Mouse (Mus musculus) spleen, adult 18-20 months (tissue): ENCODE results near the gene Dcun1d2.

Experiments
- DNase-seq, 2 experiments: peaks; one replicate each; pipeline ENCODE4 v3.0.0; 2022; ENCODE audit warnings: mixed read lengths in 2 of 2

The Dcun1d2 gene

GRCm38 (mm10) chr8:13253413-13253812 is 34.5 kb downstream of the Dcun1d2 start:
- DNase-seq: no peak

- DNase-seq: no peak
These were observed 35.1 kb downstream of the Dcun1d2 start for GRCm38 (mm10) chr8:13252837-13253236.

- DNase-seq: no peak
These were observed 43.5 kb downstream of the Dcun1d2 start for GRCm38 (mm10) chr8:13244343-13244880.

GRCm38 (mm10) chr8:13242985-13243870 is 44.7 kb downstream of the Dcun1d2 start:
- no peak for DNase-seq

- no peak for DNase-seq
These were observed 47.2 kb downstream of the Dcun1d2 start for GRCm38 (mm10) chr8:13240691-13241090.

GRCm38 (mm10) chr8:13240055-13240454 is 47.9 kb downstream of the Dcun1d2 start:
- DNase-seq: no peak

- DNase-seq: no peak
These were observed 53.1 kb downstream of the Dcun1d2 start for GRCm38 (mm10) chr8:13234803-13235202.

- no peak for DNase-seq
These were observed 57.5 kb downstream of the Dcun1d2 start for GRCm38 (mm10) chr8:13230471-13230870.

GRCm38 (mm10) chr8:13229802-13230201 is 58.1 kb downstream of the Dcun1d2 start:
- DNase-seq: no peak

GRCm38 (mm10) chr8:13228923-13229610 is 58.9 kb downstream of the Dcun1d2 start:
- DNase-seq: no peak

- DNase-seq: no peak
These were observed 60.7 kb downstream of the Dcun1d2 start for GRCm38 (mm10) chr8:13227184-13227583.

- no peak for DNase-seq
These were observed 61.6 kb downstream of the Dcun1d2 start for GRCm38 (mm10) chr8:13226288-13226687.

- DNase-seq: no peak
These were observed 63.5 kb downstream of the Dcun1d2 start for GRCm38 (mm10) chr8:13224426-13224825.

GRCm38 (mm10) chr8:13218441-13218840 is 69.5 kb downstream of the Dcun1d2 start:
- DNase-seq: no peak

- DNase-seq: no peak
These were observed 69.9 kb downstream of the Dcun1d2 start for GRCm38 (mm10) chr8:13217986-13218385.

- DNase-seq: no peak
These were observed 70.8 kb downstream of the Dcun1d2 start for GRCm38 (mm10) chr8:13217093-13217492.

GRCm38 (mm10) chr8:13216386-13216785 is 71.5 kb downstream of the Dcun1d2 start:
- no peak for DNase-seq

GRCm38 (mm10) chr8:13213479-13214268 is 74.3 kb downstream of the Dcun1d2 start:
- DNase-seq: peak; percentile 55 to 79

GRCm38 (mm10) chr8:13209770-13210169 is 78.2 kb downstream of the Dcun1d2 start:
- DNase-seq: no peak

GRCm38 (mm10) chr8:13208627-13209355 is 79.1 kb downstream of the Dcun1d2 start:
- no peak for DNase-seq

- DNase-seq: no peak
These were observed 81.6 kb downstream of the Dcun1d2 start for GRCm38 (mm10) chr8:13206290-13206689.
